Mouse (Mus musculus) olfactory bulb, adult 2 months (tissue): ENCODE data around the gene Homer2.

Source experiments
- CTCF ChIP-seq: fragments of 200-500 bp; IDR thresholded peaks from 2 replicates; pipeline ENCODE4 v1.5.1; 2012; ENCODE audit warnings: low read depth, mild to moderate bottlenecking, low read length, moderate library complexity; ENCODE audit not compliant: insufficient read depth
- POLR2A ChIP-seq: fragments of 200-500 bp; IDR thresholded peaks from 2 replicates; pipeline ENCODE4 v1.6.1; 2012; ENCODE audit warnings: mild to moderate bottlenecking, low read depth, low read length, moderate library complexity; ENCODE audit not compliant: insufficient read depth

- no peak for TF ChIP-seq CTCF
- TF ChIP-seq POLR2A: no peak
Measured at GRCm38 (mm10) chr7:81652296-81652695, 55.0 kb downstream of the Homer2 start.
